Mouse (Mus musculus) midbrain, embryonic 14.5 days (tissue): Measurements from ENCODE around the gene Fbxw21. TPM values are rescaled to one million over a fixed set of nuclear protein-coding genes. Genes with fewer than 3 reads are reported as not detected.

Experiments
- ATAC-seq: fragments of 200-750 bp; cut with Nextera tagmentation; 2 replicates; pipeline ENCODE4 v1.8.0; 2017; ENCODE audit warnings: moderate number of reproducible peaks, moderate library complexity; ENCODE audit not compliant: low FRiP score, low TSS enrichment
- DNase-seq: peaks from one replicate; pipeline ENCODE4 v3.0.0-alpha.2; 2015
- H3K27ac ChIP-seq: fragments of 300-500 bp; sonication (generic); replicated peaks from 2 replicates; pipeline ENCODE4 v1.5.1; 2014; ENCODE audit warnings: mild to moderate bottlenecking, low read depth, low read length, moderate library complexity
- H3K27me3 ChIP-seq: fragments of 300-500 bp; sonication (generic); 2 replicates; pipeline ENCODE4 v1.6.1; 2014; ENCODE audit warnings: low read length, control low read depth, mixed read lengths; ENCODE audit not compliant: control insufficient read depth, insufficient read depth
- H3K36me3 ChIP-seq: fragments of 300-500 bp; sonication (generic); 2 replicates; pipeline ENCODE4 v1.6.1; 2014; ENCODE audit warnings: low read length, control low read depth; ENCODE audit not compliant: control insufficient read depth, insufficient read depth
- H3K4me1 ChIP-seq: fragments of 300-500 bp; sonication (generic); 2 replicates; pipeline ENCODE4 v1.6.1; 2014; ENCODE audit warnings: mild to moderate bottlenecking, antibody characterized with exemption, low read length, control low read depth; ENCODE audit not compliant: control insufficient read depth, insufficient read depth
- H3K4me2 ChIP-seq: fragments of 300-500 bp; sonication (generic); 2 replicates; pipeline ENCODE4 v1.6.1; 2014; ENCODE audit warnings: mild to moderate bottlenecking, low read length, moderate library complexity
- H3K4me3 ChIP-seq: fragments of 300-500 bp; sonication (generic); replicated peaks from 2 replicates; pipeline ENCODE4 v1.5.1; 2014; ENCODE audit warnings: low read depth, low read length
- H3K9ac ChIP-seq: fragments of 300-500 bp; sonication (generic); replicated peaks from 2 replicates; pipeline ENCODE4 v1.6.1; 2014; ENCODE audit warnings: mild to moderate bottlenecking, low read length, moderate library complexity
- H3K9me3 ChIP-seq: fragments of 300-500 bp; sonication (generic); 2 replicates; pipeline ENCODE4 v1.6.1; 2016; ENCODE audit warnings: low read length, control low read depth, mixed read lengths; ENCODE audit not compliant: control insufficient read depth
- WGBS: fragments of 180-500 bp; shearing (Covaris S2); extraction: QIAGEN DNeasy Blood & Tissue Kit; methylation state at CpG from one replicate; pipeline ENCODE4 v1.1.7; 2014; 5-methylcytosine and 5-hydroxymethylcytosine counted together
- polyA plus RNA-seq: library from polyadenylated mRNA; unstranded; fragments of >200 nt; fragmentation: Nextera tagmentation; extraction: Ambion mirVana; gene quantifications from 2 replicates; pipeline ENCODE4 v1.2.1, GENCODE M21; 2014

Fbxw21 gene
- polyA plus RNA-seq, 1 experiment from 2014 or later, result not detected

DNA sequence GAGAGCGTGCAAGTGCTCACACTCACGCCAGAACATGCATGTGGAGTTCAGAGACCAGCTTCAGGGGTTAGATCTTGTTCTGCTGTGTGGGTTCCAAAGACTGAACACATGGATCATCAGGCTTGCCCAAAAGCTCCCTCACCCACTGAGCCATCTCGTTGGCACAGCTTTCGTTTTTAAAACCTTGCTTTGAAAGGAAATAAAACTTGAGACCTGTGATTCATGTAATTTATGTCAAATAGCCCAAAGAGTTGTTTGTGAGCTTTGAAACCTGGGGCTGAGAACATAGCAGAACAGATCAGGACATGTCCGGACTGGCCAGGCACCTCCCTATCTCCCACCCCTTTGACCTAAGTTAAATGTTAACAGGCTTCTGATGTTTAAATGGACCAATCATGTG is 31.8 kb downstream of the Fbxw21 start:
- Histone ChIP-seq H3K27me3 (no peaks in the 10 kb centered on the region), H3K36me3 (no peaks in the 10 kb centered on the region), H3K4me2 (no peak overlapping the region), H3K4me3 (no peak overlapping the region), H3K9ac (no peak overlapping the region), H3K27ac (no peak overlapping the region), H3K9me3 (no peaks in the 10 kb centered on the region), H3K4me1 (no peaks in the 10 kb centered on the region)
- DNase-seq, result no peak
- no peak for ATAC-seq
- WGBS, result 92% methylated on average over 5 of the region's 5 CpGs

- Histone ChIP-seq H3K27ac (no peak overlapping the region), H3K4me1 (no peaks in the 10 kb centered on the region), H3K4me3 (no peak overlapping the region), H3K9ac (no peak overlapping the region), H3K36me3 (no peaks in the 10 kb centered on the region), H3K27me3 (no peaks in the 10 kb centered on the region), H3K9me3 (no peaks in the 10 kb centered on the region), H3K4me2 (no peak overlapping the region)
- WGBS, result 59% methylated on average over 3 of the region's 3 CpGs
- DNase-seq (peak; percentile 69), ATAC-seq (no peak)
Measured at GRCm38 (mm10) chr9:109128211-109128610, 33.6 kb downstream of the Fbxw21 start.

GRCm38 (mm10) chr9:109127076-109127475 is 34.8 kb downstream of the Fbxw21 start:
- H3K27ac ChIP-seq, result no peak overlapping the region
- no peaks in the 10 kb centered on the region for H3K9me3 ChIP-seq
- H3K36me3 ChIP-seq, result no peaks in the 10 kb centered on the region
- WGBS, result 88% methylated on average over 4 of the region's 4 CpGs
- ATAC-seq (no peak), DNase-seq (no peak)
- no peak overlapping the region for H3K9ac ChIP-seq
- H3K4me1 ChIP-seq, result no peaks in the 10 kb centered on the region
- H3K27me3 ChIP-seq, result no peaks in the 10 kb centered on the region
- no peak overlapping the region for H3K4me2 ChIP-seq
- no peak overlapping the region for H3K4me3 ChIP-seq

DNA sequence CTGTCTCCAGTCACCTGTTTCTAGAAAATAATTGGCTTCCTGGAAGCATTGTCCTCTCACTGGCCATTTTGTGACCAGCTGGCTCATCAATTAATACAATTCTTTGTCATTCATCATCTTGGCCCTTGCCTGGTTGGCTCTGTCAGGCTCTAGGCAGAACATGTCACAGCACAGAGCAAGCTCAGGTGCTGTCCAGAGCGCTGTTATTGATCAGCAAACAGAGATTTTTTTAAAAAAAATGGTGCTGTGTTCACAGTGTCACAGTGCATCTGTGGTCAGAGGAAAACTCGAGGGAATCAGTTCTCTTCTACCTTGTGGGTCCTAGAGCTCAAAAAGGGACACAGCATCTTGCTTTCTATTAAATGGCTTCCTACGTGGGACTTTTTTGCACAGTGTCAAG is 36.4 kb downstream of the Fbxw21 start:
- no peaks in the 10 kb centered on the region for H3K27me3 ChIP-seq
- 75% methylated on average over 3 of the region's 3 CpGs for WGBS
- H3K4me3 ChIP-seq, result no peak overlapping the region
- H3K9ac ChIP-seq, result no peak overlapping the region
- no peaks in the 10 kb centered on the region for H3K4me1 ChIP-seq
- DNase-seq (no peak), ATAC-seq (no peak)
- no peak overlapping the region for H3K4me2 ChIP-seq
- no peak overlapping the region for H3K27ac ChIP-seq
- peaks cover 5% of the 10 kb centered on the region; the same call in 1 of the 2 replicates for H3K36me3 ChIP-seq
- no peaks in the 10 kb centered on the region for H3K9me3 ChIP-seq

- peaks cover 6% of the 10 kb centered on the region for H3K36me3 ChIP-seq
- no peak overlapping the region for H3K27ac ChIP-seq
- no peak for DNase-seq
- no peaks in the 10 kb centered on the region for H3K4me1 ChIP-seq
- ATAC-seq, result no peak
- WGBS, result 82% methylated on average over 2 of the region's 2 CpGs
- H3K9ac ChIP-seq, result no peak overlapping the region
- no peaks in the 10 kb centered on the region for H3K9me3 ChIP-seq
- H3K27me3 ChIP-seq, result no peaks in the 10 kb centered on the region
- H3K4me2 ChIP-seq, result no peak overlapping the region
- no peak overlapping the region for H3K4me3 ChIP-seq
Measured at GRCm38 (mm10) chr9:109125043-109125442, 36.8 kb downstream of the Fbxw21 start.

GRCm38 (mm10) chr9:109124164-109124563 is 37.7 kb downstream of the Fbxw21 start:
- Histone ChIP-seq H3K4me3 (no peak overlapping the region), H3K4me2 (no peak overlapping the region), H3K27me3 (no peaks in the 10 kb centered on the region), H3K9me3 (no peaks in the 10 kb centered on the region), H3K4me1 (no peaks in the 10 kb centered on the region), H3K36me3 (peaks cover 14% of the 10 kb centered on the region), H3K27ac (no peak overlapping the region), H3K9ac (no peak overlapping the region)
- 90% methylated on average over 3 of the region's 3 CpGs for WGBS
- no peak for DNase-seq
- ATAC-seq, result no peak

DNA sequence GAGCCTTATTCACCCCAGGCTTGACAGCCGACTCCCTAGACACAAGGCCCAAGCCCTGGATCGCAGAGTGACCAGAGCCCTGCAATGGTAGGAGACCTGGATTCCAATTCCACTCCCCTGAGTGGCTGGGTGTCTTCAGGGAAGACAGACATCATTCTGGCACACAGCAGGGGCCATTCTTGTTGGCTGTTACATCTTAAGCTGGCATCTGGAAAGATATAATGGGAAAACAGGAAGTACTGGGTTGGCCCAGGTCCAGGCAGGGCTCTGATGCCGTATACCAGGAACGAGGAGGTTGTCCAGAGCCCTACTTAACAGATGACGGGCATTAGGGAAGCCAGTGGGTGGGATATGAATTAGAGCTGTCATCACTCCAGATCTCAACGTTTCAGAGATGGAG is 38.6 kb downstream of the Fbxw21 start:
- H3K4me2 ChIP-seq, result no peak overlapping the region
- no peaks in the 10 kb centered on the region for H3K4me1 ChIP-seq
- no peak overlapping the region for H3K4me3 ChIP-seq
- no peak for DNase-seq
- WGBS, result 65% methylated on average over 6 of the region's 6 CpGs
- H3K9me3 ChIP-seq, result no peaks in the 10 kb centered on the region
- H3K27me3 ChIP-seq, result no peaks in the 10 kb centered on the region
- no peak for ATAC-seq
- no peak overlapping the region for H3K9ac ChIP-seq
- no peak overlapping the region for H3K27ac ChIP-seq
- H3K36me3 ChIP-seq, result peaks cover 23% of the 10 kb centered on the region

GRCm38 (mm10) chr9:109122553-109123085 is 39.2 kb downstream of the Fbxw21 start:
- H3K4me2 ChIP-seq, result no peak overlapping the region
- H3K27ac ChIP-seq, result no peak overlapping the region
- DNase-seq (peak; percentile 74), ATAC-seq (no peak)
- peaks cover 30% of the 10 kb centered on the region for H3K36me3 ChIP-seq
- H3K4me3 ChIP-seq, result no peak overlapping the region
- H3K27me3 ChIP-seq, result no peaks in the 10 kb centered on the region
- no peaks in the 10 kb centered on the region for H3K4me1 ChIP-seq
- 47% methylated on average over 2 of the region's 2 CpGs for WGBS
- H3K9ac ChIP-seq, result no peak overlapping the region
- H3K9me3 ChIP-seq, result no peaks in the 10 kb centered on the region

GRCm38 (mm10) chr9:109120956-109121355 is 40.9 kb downstream of the Fbxw21 start:
- DNase-seq (no peak), ATAC-seq (no peak)
- 92% methylated on average over 6 of the region's 6 CpGs for WGBS

More at GRCm38 (mm10) chr9:109120956-109121355, 40.9 kb downstream of the Fbxw21 start:
- Histone ChIP-seq H3K4me2 (no peak overlapping the region), H3K27me3 (no peaks in the 10 kb centered on the region), H3K9ac (no peak overlapping the region), H3K27ac (no peak overlapping the region), H3K9me3 (no peaks in the 10 kb centered on the region), H3K4me3 (no peak overlapping the region), H3K36me3 (peaks cover 46% of the 10 kb centered on the region), H3K4me1 (no peaks in the 10 kb centered on the region)
